Mouse (Mus musculus): ENCODE measurements around the gene Ssbp2.

Gene Ssbp2

DNA sequence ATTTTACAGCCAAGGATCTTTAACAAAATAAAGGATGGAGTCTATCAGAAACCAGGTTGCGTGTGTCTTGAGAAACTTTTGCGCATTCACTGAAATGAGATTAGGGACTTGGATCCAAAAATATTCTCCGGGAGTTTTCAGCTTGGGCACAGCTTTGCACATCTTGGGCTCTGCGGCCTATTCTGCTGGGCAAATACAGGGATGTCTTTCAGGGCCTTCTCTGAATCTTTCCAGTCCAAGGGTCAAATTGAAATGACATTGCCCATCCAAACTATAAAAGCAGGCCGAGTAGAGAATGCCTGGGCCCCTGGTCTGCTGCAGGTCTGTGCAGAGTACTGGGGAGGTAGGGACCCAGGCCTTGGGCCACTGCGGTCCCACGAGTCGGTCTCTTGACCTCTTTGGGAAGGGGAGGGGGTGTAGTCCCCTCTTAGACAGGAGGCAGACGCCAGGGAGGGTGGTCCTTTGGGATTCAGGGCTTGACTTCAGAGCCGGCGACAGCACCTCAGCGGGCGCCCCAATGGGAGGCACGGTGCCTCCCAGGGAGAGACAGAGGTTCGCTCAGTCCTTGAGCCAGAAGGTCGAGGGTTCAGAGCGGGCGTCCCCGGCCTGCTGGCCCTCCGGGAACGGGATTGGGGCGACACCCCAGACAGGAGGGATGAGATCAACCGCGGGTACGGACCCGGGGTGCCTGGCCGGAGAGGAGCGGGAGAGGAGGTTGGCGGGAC, at the start of gene Ssbp2:
Ssbp2 (plus strand) TSS at position 388 of the 725 bp plus-strand sequence.
- no peak for DNase-seq (ENCODE audit: low read depth, low spot score)

DNA sequence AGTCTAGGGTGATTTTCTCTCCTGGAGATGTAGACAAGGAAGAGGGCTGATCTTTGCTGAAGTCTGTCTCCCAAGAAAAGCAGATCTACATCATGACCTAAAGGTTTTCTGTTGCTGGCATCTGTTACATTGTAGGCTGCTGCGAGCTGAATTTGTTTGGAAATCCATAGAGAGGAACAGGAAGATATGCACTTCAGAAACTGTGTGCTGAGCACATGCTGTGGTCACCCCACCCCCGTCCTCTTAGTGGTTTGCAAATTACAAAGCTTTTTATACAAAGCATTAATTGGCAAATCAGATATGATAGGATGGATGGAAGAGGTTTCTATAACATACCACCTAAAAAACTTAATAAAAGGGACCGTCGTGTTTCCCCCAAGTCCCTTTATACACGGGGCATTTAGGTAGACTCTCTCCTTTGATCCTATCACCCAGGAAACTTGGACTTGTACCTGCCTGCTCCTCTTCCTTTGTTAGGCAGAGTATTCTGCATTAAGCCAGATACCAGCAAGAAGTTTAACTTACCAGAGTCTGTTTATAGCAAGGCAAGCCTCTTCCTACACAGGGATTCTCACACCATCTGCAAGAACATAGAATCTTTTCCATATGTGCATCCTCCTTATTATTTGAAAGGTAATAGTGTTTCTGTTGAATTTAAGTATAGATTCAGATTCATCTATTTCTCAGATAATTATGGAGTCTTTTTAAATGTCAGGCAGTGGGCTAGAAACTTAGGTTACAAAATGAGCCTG, 46.2 kb upstream of the Ssbp2 start:
- DNase-seq (ENCODE audit: low read depth, low spot score), result no peak

DNA sequence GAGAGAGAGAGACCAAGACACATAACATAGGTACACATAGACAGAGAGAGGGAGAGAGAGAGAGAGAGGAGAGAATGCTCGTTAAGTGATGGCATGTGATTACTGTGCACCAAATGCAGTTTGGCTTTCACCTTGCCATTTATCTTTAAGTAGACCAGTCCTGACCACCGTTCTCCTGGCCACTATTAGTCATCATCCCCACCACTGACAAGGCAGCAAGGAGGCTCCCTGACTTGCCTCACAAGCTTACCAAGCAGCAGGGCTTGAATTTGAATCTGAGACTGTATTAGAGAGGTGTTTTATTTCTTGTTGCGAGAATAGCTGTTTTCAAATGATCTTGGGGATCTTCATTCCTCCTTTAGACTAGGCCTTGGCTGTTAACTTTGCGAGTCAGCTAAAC, 44.2 kb upstream of the Ssbp2 start:
- DNase-seq (ENCODE audit: low read depth, low spot score), result no peak

DNA sequence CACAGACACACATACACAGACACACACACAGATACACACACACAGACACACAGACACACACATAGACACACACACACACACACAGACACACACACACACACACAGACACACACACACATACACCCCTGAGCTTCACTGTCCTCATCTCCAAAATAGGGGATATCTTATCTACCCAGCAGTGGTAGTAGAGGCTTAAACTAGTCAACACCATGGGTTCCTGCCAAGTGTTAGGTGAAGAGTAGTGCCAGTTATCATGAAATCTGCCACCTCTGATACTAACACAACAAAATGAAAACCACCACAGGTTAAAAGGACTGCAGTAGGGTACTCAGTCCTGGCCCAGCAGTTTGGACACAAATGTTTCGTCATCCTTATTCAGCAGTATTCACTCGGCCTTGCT, 43.4 kb upstream of the Ssbp2 start:
- DNase-seq (ENCODE audit: low read depth, low spot score), result no peak

DNA sequence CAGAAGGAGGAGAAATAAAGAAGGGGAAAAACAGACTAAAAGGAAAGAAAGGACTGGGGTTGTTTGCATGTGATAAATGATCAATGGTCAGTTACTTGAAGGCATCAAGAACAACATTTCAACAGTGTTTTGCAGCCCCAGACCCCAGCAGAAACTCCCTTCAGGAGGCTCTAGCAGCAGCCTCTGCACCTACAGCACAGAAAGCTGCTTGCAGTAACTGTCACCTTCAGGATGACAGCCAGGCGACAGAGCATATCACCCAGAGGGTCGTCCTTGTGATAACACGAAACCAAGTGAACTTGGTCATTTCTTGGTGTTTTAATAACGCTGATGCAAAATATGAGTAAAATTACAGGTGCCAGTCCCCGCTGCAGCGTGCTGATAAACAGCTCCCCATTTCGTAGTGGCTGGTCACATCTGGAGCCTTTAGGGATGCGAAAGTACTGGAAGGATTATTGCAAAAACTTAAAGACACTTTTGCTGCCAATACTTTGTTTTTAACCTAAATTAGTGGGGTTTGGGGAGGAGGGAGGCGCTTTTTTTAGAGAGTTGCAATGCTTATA, 38.6 kb upstream of the Ssbp2 start:
- peak; percentile 35 for DNase-seq (ENCODE audit: low read depth, low spot score)

DNA sequence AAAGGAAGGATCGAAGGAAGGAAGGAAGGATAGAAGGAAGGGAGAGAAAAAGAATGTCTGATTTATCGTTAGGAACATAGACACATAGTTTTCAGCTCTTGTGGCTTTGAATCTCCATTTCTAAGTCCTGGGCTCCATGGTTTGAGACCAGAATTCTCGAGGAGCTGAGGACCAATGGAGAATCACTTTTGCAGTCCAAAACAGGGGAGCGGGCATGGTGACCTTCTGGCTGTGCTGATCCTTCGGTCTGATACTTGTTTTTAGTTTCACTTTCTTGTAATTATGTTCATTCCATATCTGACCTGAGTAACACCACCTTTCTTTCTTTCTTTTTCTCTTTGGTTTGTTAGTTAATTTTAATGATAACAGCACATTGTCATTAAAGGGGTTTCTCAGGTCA, 29.2 kb upstream of the Ssbp2 start:
- no peak for DNase-seq (ENCODE audit: low read depth, low spot score)

DNA sequence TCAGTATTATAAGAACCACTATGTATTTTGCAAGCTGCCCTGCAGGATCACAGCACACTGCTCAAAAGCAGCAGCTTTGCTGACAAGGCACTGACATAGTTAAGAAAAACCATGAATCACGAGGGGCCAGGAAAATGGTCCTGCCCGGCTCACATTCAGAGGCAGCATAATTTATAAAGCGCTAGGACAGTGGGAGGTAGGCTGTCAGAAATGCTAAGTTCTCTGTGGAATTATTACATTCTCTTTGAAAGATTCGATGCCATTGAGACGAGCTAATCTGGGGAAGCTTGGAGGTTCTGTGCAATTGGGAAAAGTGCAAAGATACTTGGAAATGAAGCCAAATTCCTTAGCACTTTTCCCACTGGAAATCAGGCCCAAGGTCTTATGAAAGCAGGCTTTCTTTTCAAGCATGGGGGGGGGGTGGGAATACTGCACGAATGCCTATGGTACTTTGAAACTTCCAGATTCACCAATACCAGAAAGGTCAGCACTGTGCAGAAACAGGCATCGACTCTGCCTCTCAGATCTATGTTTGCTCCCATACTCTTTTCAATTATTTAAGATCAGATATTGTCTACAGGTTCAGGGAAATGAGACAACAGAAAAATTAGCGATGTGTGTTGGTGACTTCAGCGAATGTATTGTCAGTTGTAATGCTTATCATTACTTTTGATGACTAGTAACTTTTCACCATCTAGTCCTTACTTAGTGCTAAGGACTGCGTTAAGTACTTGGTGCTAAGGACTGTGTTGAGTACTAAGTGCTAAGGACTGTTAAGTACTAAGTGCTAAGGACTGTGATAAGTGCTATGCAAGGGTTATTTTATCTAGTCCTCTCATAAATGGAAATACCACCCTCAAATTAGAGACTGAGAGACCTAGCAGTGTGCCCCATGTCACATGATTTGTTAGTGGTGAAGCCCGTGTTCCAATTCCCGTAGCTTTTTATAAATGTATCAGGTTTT, 28.4 kb upstream of the Ssbp2 start:
- no peak for DNase-seq (ENCODE audit: low read depth, low spot score)

DNA sequence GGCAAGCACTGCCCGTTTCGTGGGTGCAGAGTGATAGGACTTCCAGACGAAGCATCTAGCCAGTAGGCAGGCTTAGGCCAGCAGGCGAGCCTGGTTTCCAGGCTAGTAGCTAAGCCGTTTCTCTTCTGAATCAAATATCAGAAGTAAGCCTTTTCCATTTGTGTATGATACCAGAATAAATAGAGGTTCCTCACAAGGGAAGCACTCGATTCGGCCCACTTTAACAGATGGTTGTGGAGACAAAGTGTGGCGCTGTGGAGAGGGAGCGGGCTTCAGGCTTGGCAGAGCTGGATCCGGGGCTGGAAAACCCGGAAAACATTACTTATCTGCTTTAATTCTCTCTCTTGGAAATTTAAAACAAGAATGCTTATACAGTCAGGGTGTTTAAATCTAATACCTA, 27.1 kb upstream of the Ssbp2 start:
- DNase-seq (ENCODE audit: low read depth, low spot score), result no peak

DNA sequence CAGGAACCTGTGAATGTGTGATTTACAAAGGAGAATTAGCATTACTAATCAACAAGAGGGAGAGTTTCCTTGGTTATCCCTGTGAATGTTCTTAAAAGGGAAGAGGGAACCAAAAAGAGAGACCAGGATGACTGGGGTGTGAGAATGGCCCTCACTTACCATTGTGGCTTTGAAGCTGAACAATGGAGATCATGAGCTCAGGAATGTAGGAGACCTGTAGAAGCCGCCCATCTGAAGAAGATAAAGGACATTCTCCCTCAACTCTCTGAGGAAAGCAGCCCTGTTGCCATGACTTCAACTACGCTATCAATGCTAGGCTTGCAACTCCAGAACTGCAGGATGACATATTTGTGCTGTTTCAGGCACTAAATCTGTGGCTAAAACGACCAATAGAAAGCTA, 22.2 kb upstream of the Ssbp2 start:
- DNase-seq (ENCODE audit: low read depth, low spot score), result no peak

DNA sequence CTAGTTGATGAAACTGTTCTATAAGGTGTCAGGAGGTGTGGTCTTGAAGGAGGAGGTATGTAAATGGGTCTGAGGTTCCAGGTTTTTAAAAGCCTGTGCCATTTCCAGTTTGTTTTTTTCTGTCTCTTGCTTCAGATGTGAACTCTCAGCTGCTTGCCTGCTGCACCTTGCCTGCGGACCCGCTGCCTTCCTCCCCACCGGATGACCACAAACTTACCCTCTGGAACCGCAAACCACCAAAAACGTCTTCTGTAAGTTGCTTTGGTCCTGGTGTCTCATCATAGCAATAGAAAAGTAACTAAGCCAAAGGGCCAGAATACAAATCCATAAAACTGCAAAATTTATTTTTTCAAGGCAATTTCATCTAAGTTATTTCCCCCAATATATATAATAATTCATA, 18.6 kb upstream of the Ssbp2 start:
- no peak for DNase-seq (ENCODE audit: low read depth, low spot score)

DNA sequence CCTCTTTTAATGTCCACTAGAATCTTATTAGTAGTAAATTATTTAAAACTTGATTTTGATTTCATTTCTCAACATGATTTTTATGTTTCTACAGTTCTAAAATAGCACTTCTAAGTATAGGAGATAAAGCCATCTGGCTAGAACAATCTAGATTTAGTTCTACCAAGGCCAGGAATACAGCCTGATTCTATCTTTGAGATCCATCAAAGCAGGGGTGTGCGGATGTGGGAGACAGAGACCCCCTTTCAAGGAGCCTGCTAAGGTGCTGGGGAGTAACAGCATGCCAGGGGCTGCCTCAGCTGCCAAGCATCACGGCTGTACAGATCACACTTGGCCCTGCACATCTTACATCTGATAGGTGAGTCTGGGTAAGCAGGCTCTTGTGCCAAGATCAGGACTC, 13.4 kb upstream of the Ssbp2 start:
- no peak for DNase-seq (ENCODE audit: low read depth, low spot score)

DNA sequence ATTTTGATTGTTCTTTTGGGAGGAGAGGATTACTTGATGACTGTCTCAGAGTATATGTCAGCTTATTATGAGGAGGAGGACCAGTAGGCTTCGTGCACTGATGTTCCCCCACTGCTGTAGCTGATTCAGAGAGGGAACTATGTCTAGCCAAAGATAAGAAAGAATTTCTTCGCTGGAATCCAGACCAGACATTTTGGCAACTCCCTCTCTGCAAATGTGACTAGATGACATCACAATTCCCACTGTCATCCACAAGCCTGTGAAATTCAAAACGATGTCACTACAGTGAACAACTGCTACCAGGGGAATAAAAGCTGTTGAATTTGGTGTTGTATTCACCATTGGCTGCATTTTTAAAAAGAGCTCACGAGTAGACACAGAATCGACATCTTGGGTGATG, 11.1 kb upstream of the Ssbp2 start:
- DNase-seq (ENCODE audit: low read depth, low spot score), result no peak

DNA sequence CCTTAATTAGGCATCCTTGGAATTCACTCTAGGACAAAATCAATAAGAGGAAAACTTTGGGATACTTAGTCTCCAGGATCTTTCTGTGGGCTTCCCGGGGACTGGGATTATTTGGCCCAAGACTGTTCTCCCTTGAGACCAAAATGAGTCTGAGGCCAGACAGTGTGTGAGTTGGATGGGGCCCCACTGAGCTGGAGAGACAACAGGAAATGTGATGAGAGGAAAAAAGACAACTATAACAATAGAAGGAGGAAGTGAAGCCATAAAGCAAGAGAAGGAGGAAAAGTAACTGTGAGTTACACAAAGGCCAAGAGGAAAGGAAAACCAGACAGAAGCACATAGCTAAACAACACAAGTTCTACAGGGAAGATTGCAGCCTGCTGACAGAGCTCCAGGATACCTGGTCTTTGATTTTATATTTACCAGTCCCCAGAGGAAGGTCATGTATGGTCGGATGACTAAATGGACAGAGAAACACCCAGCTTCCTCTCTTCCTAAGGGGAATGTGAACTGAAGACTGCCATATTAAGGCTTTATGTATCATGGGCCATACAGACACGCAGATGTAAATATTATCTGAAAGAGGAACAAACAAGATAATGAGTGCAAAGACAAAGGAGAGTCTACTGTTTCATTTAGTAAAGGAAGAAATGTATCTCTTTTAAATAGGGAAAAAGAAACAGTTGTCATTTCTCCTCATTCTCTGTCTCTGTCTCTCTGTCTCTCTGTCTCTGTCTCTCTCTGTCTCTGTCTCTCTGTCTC, 8.5 kb upstream of the Ssbp2 start:
- peak; percentile 48 for DNase-seq (ENCODE audit: low read depth, low spot score)

DNA sequence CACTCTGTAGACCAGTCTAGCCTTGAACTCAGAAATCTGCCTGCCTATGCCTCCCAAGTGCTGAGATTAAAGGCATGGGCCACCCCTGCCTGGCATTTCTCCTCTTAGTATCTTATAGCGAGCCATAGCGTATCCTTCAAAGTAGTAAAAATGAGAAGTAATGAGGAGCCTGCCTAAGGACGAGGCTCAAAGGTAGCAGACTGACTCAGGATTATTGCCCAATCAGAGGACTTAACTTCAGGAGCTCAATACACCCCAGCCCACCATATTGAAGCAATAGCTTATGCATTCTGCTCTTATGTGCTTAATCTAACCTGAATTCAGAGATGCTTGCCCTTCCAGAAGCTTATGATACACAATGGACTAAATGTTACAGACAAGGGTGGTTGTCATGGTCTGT, 7.8 kb upstream of the Ssbp2 start:
- DNase-seq (ENCODE audit: low read depth, low spot score), result no peak

DNA sequence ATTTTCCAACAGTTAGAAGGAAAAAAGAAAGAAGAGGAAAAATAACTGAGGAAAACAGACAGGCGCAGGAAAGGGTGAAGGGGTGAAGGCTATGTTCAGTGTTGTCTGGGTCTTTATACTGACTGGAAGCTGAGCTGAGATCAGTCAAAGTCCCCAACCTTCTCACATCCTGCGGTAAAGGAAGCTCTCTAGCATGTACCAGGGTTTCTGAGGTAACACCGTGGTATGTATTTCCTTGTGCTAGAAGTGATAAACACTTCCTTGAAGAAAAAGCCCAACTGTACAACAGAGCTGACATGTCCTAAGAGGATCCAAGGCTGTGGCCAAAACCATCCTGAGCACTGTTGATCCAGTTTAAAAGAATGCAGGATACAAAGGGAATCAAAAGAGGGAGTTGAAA, 6.8 kb upstream of the Ssbp2 start:
- DNase-seq (ENCODE audit: low read depth, low spot score), result no peak

DNA sequence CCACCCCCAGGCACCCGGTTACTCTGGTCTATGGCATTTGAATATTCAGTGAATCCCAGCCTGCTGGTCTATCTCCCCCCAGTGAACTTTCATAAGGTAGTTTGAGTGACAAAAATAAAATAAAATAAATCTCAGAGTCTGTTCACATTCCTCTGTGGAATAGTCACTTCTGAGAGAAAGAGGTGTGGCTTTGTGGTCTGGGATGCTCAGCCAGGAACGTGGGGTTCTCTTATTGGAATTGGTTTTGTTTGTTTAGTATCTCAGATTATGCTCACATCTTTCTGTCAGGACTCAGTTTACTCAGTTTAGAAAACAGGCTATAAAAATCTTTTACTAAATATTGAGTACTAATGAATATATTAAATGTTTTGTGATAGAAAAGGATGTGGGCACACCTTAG, 4.0 kb upstream of the Ssbp2 start:
- DNase-seq (ENCODE audit: low read depth, low spot score), result no peak

DNA sequence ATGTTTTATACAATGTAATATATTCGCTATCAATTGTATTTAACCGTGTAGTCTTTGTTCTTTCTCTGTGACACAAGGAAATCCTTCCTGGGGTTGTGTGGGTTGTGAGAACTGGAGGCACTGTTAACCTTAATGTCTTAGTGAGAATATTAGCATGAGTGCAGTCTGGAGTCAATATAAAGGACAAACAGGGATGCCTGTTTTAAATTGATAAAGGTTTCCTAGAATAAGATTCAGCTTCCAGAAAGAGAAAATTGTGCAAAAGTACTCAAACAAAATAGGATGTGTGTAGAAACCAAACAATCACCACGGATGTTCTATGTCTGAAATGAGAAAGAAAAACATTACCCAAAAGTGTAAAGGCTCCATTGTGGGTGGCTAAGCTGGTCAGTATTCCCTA, 3.3 kb upstream of the Ssbp2 start:
- DNase-seq (ENCODE audit: low read depth, low spot score), result no peak

DNA sequence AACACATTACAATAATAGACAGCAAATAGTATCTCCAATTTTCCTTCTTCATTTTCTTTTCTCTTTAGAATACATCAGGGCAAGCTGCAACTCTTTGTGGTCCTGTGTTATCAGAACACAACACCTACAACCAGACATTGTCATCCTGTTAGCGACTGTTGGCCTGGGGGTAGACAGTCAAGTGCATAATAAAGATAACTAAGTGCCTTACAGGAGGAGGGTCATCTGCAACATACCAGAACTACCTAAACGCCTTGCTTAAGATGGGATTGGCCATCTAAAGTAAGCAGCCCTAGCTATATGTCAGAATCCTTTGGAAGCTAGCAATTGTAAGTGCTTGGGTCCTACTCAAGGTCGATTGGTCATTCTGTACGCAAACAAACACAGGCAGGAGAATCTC, 2.1 kb upstream of the Ssbp2 start:
- DNase-seq (ENCODE audit: low read depth, low spot score), result no peak

DNA sequence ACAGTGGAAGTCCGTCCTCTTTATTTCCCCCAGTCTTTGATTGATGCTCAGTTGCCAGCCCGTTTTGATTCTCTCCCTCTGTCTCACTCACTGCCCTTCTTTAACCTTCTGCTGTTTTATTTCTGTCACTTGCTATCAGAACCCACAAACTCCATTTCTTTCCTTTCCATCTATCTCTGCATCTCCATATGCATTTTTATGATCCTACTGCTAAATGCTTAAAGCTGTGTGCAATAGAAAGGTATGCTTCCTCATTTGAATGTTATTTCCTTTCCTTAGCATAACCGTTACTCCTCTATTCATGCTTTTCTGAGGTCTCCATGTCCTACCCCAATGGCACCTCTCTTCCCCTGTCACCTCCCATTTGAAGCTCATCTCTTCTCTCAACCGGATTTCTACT, 594 bp upstream of the Ssbp2 start:
- DNase-seq (ENCODE audit: low read depth, low spot score), result no peak

DNA sequence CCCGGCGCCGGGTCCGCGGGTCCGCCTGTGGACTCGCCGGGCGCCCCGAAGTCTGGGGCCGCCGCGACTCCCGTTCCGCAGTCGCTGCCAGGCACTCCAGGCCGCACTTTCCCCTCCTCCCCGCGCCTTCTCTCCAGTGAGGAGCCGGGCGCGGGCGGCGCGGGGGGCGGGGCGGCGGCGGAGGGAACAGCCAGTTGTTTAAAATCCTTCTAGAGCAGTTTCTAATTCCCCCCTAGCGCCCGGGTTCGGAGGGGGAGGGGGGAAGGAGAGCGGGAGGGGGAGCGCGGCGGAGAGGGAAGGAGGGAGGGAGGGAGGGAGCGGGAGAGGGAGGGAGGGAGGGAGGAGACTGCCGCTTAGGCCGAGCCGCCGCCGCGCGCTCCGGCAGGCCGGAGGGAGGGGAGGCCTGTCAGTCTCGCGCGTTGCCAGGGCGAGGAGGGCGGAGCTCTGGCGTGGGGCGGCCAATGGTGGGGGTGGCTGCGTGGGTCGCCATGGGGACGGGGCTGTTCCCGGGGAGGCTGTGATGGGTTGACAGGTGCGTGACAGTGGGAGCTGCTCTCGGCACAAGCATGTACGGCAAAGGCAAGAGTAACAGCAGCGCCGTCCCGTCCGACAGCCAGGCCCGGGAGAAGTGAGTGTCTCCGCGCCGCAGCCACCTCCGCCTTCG, 670 bp downstream of the Ssbp2 start:
- peak; percentile 95 for DNase-seq (ENCODE audit: low read depth, low spot score)

DNA sequence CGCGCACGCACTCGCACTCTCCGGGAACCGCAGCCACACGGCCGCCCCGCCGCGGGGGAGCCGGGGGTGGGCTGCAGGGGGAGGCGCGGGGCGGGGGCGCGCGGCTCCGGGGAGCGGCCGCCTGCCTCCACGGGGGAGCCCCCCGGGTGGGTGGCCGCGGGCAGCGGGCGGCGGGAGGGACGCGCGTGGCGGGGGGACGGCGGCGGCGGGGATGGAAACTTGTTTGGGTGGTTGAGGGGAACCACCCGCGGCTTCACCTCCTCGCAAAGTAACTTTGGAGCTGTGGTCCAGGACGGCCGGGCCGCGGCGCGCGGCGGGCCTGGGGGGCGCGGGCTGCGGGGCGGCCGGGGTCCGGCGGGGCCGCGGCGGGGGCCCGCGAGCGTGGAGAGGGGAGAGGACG, 1.2 kb downstream of the Ssbp2 start:
- no peak for DNase-seq (ENCODE audit: low read depth, low spot score)

Data from A20 (cell line).